Mouse (Mus musculus) cerebellum, adult 2 months (tissue): Measurements from ENCODE around the gene Psors1c2. TPM values are rescaled to one million over a fixed set of nuclear protein-coding genes. Genes with fewer than 3 reads are reported as not detected.

Experiments used
- DNase-seq, 2 experiments: peaks; one replicate each; pipeline ENCODE4 v3.0.0; 2021
- H3K27ac ChIP-seq: fragments of 200-500 bp; 2 replicates; pipeline ENCODE4 v1.5.1; 2012; ENCODE audit warnings: low read length, control low read depth, inconsistent platforms; ENCODE audit not compliant: insufficient read depth
- H3K27me3 ChIP-seq: fragments of 200-500 bp; 2 replicates; pipeline ENCODE4 v1.6.1; 2012; ENCODE audit warnings: inconsistent platforms, mild to moderate bottlenecking, low read length, moderate library complexity; ENCODE audit not compliant: control insufficient read depth, insufficient read depth
- H3K4me1 ChIP-seq: fragments of 200-500 bp; 2 replicates; pipeline ENCODE4 v1.6.1; 2011; ENCODE audit warnings: low read length; ENCODE audit not compliant: control insufficient read depth, insufficient read depth
- H3K4me3 ChIP-seq: fragments of 200-500 bp; replicated peaks from 2 replicates; pipeline ENCODE3; 2011; ENCODE audit warnings: mild to moderate bottlenecking, low read depth, low read length, control low read depth; ENCODE audit not compliant: insufficient read depth
- CTCF ChIP-seq: fragments of 200-500 bp; IDR thresholded peaks from 2 replicates; pipeline ENCODE4 v1.5.1; 2011; ENCODE audit warnings: low read depth, mild to moderate bottlenecking, control low read depth, low read length, moderate library complexity, borderline replicate concordance; ENCODE audit not compliant: insufficient read depth
- POLR2A ChIP-seq: fragments of 200-500 bp; IDR thresholded peaks from 2 replicates; pipeline ENCODE4 v1.6.1; 2011; ENCODE audit warnings: low read length, control low read depth, borderline replicate concordance; ENCODE audit not compliant: insufficient read depth
- WGBS: fragments of 180-500 bp; shearing (Covaris S2); methylation state at CpG from one replicate; pipeline ENCODE4 v1.1.7; 2018; 5-methylcytosine and 5-hydroxymethylcytosine counted together
- polyA plus RNA-seq: library from polyadenylated mRNA; depleted of rRNA; stranded (reverse); fragments of >200 nt; gene quantifications from 2 replicates; pipeline ENCODE4 v1.2.3, GENCODE M21; 2012; rRNA removed

Psors1c2 gene
- polyA plus RNA-seq: not detected in 2 replicates

- 58% methylated on average over 7 of the region's 7 CpGs for WGBS
Observed at GRCm38 (mm10) chr17:35532901-35533300, at the start of gene Psors1c2. TSS of gene Psors1c2 (plus strand) at chr17:35533201.

DNA sequence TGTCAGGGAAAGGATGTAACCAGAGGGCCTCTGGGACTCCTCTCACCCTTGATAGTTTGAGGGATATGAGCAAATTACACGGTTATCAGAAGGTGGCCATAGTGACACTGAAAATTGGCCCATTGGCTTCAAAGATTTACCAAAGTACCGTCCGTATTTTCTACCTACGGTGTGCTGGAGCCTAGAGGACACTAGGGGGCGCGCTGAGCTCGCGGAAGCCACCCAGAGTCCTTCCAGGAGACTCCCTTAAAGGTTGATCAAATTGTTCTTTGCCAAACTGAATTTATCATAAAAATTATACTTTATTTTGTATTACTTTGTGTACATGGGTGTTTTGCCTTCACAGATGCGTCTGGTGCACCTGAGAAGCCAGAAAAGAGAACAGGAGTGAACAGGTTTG is 48.9 kb upstream of the Psors1c2 start:
- DNase-seq: peak; percentile 18 to 49
- no peak overlapping the region for H3K27ac ChIP-seq
- H3K27me3 ChIP-seq: no peaks in the 10 kb centered on the region
- H3K4me1 ChIP-seq: no peaks in the 10 kb centered on the region
- no peak overlapping the region for H3K4me3 ChIP-seq
- TF ChIP-seq CTCF (peak; percentile 82), POLR2A (no peak)
- 1% methylated on average over 9 of the region's 9 CpGs for WGBS

More at GRCm38 (mm10) chr17:35532901-35533300, at the start of gene Psors1c2:
- DNase-seq: no peak
- H3K4me3 ChIP-seq: no peak within 1 kb of the TSS
- no peak within 1 kb of the TSS for H3K27ac ChIP-seq
- TF ChIP-seq CTCF (no peak), POLR2A (no peak)
- no peaks in the 10 kb centered on the region for H3K27me3 ChIP-seq
- H3K4me1 ChIP-seq: peaks cover 3% of the 10 kb centered on the region; the same call in 1 of the 2 replicates

DNA sequence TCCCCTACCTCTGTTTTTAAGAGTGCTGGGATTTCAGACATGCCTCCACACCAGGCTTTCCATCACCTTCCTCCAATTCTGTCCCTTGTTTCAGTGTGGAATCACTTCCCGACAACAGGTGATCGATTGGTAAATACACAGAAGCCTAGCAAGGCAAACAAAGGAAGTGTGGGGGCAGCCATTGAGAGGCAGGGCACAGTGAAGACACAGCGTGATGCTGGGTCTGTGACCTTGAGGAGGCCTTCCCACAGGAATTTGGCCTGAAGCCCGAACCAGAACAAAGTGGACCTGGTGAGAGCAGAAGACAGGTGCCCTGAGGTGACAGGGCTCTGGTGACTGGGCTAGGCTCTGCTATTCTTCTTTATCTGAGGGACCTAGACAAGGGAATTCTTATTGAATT is 47.3 kb upstream of the Psors1c2 start:
- Histone ChIP-seq H3K27ac (no peak overlapping the region), H3K27me3 (no peaks in the 10 kb centered on the region), H3K4me3 (no peak overlapping the region), H3K4me1 (no peaks in the 10 kb centered on the region)
- DNase-seq: no peak
- TF ChIP-seq CTCF (no peak), POLR2A (no peak)
- 40% methylated on average over 4 of the region's 4 CpGs for WGBS

DNA sequence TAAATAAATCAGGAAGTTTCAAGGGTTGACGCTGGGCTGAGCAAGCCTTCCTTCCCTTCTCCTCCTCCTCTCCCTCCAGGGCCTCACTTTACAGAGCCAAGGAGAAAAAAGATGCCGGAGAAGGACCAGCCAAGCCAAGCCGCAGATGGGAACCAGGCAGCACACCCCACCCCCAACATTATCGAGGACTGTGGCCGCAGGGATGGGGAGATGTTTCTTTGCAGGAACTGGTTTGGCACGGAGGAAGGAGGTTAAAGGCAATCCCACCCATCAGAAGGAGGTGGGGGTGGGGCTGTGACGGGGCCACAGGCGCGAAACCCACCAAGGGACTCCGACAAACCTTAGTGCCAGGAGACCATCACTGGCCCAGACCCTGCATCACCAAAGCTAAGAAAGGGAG is 46.3 kb upstream of the Psors1c2 start:
- no peak for DNase-seq
- Histone ChIP-seq H3K27me3 (no peaks in the 10 kb centered on the region), H3K4me1 (no peaks in the 10 kb centered on the region), H3K27ac (no peak overlapping the region), H3K4me3 (no peak overlapping the region)
- WGBS: 33% methylated on average over 10 of the region's 10 CpGs
- no peak for TF ChIP-seq POLR2A
- TF ChIP-seq CTCF: no peak

- WGBS: 97% methylated on average over 2 of the region's 2 CpGs
- no peak overlapping the region for H3K27ac ChIP-seq
- no peaks in the 10 kb centered on the region for H3K27me3 ChIP-seq
- DNase-seq: no peak
- TF ChIP-seq POLR2A (no peak), CTCF (no peak)
- H3K4me3 ChIP-seq: no peak overlapping the region
- H3K4me1 ChIP-seq: no peaks in the 10 kb centered on the region
Observed at GRCm38 (mm10) chr17:35488041-35488440, 45.0 kb upstream of the Psors1c2 start.

DNA sequence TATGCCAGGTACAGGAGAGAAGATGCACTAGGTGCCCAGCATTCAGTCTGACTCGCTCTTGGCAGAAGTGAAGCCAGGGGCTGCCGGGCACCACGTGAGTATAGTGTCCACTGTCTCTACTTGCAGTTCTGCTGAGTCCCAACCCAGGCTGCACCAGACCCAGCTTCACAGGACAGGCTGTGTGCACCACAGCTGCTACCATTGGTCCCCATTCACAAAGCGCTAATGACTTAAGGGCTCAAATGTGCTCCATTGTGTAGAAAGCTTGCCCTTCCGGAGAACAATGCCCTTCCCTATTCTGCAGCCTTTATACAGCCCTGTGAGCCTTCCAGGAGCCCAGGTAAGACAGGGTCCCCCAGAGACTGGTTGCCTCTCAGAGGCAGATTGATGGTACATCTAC is 42.7 kb upstream of the Psors1c2 start:
- TF ChIP-seq CTCF: no peak
- no peak for TF ChIP-seq POLR2A
- 50% methylated on average over 5 of the region's 5 CpGs for WGBS
- Histone ChIP-seq H3K27ac (no peak overlapping the region), H3K27me3 (no peaks in the 10 kb centered on the region), H3K4me3 (no peak overlapping the region), H3K4me1 (no peaks in the 10 kb centered on the region)
- DNase-seq: no peak

- no peak for TF ChIP-seq POLR2A
- TF ChIP-seq CTCF: no peak
- H3K27me3 ChIP-seq: no peaks in the 10 kb centered on the region
- no peak overlapping the region for H3K27ac ChIP-seq
- H3K4me3 ChIP-seq: no peak overlapping the region
- no peaks in the 10 kb centered on the region for H3K4me1 ChIP-seq
- no peak for DNase-seq
- 94% methylated on average over 7 of the region's 7 CpGs for WGBS
Observed at GRCm38 (mm10) chr17:35497124-35497523, 35.9 kb upstream of the Psors1c2 start.

DNA sequence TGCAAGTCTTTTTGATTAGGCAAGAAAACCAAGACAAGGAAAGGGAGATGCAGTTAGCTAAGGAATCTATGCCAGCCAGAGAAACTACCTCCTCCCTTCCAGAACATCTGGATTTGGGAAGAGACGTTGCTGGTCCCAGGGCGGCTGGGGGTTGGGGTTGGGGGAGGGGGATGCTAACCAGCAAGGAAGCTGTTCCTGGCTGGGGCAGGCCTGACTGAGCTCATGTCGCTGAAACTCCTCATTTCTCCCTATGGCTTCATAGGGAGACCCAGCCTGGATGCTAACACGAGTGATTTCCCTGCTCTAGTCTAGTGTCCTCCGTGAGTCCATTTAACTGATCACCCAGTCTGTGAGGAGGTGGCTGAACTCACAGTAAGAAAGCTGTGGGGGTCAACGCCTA is 30.8 kb upstream of the Psors1c2 start:
- H3K4me3 ChIP-seq: no peak overlapping the region
- H3K4me1 ChIP-seq: no peaks in the 10 kb centered on the region
- H3K27ac ChIP-seq: no peak overlapping the region
- DNase-seq: no peak
- TF ChIP-seq POLR2A: no peak
- H3K27me3 ChIP-seq: no peaks in the 10 kb centered on the region
- 12% methylated on average over 6 of the region's 6 CpGs for WGBS

DNA sequence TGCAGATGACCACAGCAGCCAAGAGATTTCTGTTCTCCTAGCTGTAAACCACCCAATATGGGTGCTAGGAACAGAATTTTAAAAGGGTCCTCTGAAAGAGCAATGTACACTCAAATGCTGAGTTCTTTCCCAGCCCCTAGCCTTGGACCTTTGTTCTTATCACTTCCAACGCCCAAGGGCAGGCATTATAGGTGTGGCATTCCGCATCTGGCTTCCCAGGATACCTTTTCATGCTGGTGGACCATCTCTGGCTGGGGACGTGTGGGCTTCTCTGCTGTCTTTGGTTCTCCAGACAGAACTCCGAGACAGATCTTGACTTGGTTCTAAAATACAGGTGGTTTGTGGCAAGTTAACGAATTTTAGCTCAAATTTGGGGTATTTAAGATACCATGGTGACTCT is 30.2 kb upstream of the Psors1c2 start:
- Histone ChIP-seq H3K4me3 (no peak overlapping the region), H3K27me3 (no peaks in the 10 kb centered on the region), H3K27ac (no peak overlapping the region), H3K4me1 (no peaks in the 10 kb centered on the region)
- DNase-seq: no peak
- WGBS: 55% methylated on average over 5 of the region's 5 CpGs
- no peak for TF ChIP-seq POLR2A
- TF ChIP-seq CTCF: no peak
